Mouse (Mus musculus): ENCODE data around the gene Rif1. TPM values are rescaled to one million over a fixed set of nuclear protein-coding genes. Genes with fewer than 3 reads are reported as not detected.
"Not testable (repeated sequence)": the region's sequence is repeated elsewhere in the genome, so short reads cannot be mapped to it uniquely, and the experiment has no call there.

Rif1 gene
- total RNA-seq, 2 experiments from 2014 or later, result 79.4 to 126 TPM

DNA sequence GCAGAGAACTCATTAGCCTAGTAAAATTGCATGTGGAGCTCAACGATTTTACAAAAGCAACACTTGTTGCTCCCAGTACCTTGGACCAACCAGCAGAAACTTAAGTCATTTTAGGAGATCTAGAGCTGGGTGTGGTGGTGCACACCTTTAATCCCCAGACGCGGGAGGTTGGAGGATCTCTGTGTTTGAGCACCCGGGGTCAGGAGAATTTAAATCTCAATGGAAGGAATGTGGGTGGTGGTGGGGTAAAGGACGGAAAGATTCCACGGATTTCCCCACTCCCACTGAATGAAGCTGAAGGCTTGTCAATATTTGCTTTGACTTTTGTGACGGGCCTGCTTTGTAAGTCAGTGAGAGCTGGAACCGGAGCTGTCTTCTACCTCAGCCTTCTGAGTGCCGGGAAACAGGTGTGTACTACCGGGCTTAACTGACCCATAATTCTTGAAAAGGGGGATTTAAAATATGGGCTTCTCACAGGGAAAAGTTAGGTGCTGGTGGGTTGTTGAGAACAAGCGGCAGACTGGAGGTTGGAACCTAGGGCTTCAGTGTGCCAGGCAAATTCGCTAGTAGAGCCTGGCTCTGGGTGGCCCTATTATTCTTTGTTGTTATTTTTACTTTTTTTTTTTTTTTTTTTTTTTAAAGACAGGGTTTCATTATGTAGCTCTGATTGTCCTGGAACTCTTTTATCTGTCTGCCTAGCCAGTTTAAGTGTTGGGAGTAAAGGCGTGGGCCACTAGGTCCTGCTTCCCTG, 1.2 kb upstream of the Rif1 start:
- no peak for ATAC-seq (replicated peaks; ENCODE audit: poor library complexity)

DNA sequence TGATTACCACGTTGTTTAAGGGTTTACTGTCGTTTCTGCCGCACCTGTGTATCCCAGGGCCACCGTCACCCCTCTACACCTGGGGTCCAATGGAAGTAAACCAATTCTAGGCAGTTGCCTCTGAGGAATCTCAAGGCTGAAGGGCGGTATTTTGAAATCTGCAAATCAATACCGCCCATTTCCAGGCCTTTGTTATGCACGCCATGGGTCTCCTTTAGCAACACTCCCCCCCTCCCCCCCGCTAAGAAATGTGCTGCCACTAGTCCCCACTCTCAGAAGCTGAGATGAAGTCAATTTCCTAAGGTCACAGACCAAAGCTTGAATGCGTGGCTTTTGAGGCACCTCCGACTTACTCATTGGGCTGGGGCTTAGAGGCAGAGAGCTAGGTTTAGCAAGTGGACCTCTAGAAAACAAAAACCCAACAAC, 554 bp upstream of the Rif1 start:
- ATAC-seq (replicated peaks; ENCODE audit: poor library complexity), result 0 out of 2 replicates have a peak, but pooled peaks have one; percentile 5

GRCm38 (mm10) chr2:52073141-52073904, 691 bp downstream of the Rif1 start:
- peak; percentile 33 for ATAC-seq (replicated peaks; ENCODE audit: poor library complexity)

GRCm38 (mm10) chr2:52078666-52079065, 6.0 kb downstream of the Rif1 start:
- ATAC-seq (replicated peaks; ENCODE audit: poor library complexity), result no peak

- ATAC-seq (replicated peaks; ENCODE audit: poor library complexity), result no peak
Measured at GRCm38 (mm10) chr2:52084013-52084412, 11.4 kb downstream of the Rif1 start.

DNA sequence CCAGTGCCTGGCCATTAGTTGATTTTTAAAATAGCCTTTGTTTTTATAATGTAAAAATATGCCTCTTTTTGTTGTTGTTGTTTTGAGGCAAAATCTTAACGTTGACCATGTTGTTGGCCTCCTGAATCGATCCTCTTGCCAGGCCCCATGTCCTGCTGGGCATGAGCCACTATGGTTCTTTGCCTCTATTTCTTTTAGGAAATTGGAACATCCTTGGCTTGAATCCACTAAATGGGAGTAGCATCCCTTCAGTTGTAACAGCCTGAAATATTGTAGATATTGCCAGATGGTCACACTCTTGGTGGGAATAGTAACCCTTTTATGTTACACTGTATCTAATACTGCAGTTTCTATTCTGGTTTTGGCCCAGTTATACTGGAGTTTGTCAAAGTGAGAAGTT, 11.9 kb downstream of the Rif1 start:
- ATAC-seq (replicated peaks; ENCODE audit: poor library complexity), result no peak

DNA sequence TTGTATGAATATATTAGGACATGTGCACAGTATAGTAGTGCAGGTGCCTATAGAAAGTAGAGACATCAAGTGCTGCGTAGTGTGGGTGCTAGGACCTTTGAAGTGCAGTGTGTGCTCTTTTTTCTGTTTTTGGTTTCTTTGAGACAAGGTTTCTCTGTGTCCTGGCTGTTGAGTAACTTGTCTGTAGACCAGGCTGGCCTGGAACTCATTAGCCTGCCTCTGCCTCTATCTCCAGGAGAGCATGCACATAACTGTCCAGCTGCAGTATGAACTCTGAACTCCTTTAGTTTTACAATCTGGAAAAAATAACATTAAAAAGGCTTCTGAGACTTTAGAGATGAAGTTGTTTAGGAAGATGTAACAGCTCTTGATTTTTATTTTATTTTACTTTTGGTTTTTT, 41.5 kb downstream of the Rif1 start:
- no peak for ATAC-seq (replicated peaks; ENCODE audit: poor library complexity)

GRCm38 (mm10) chr2:52131370-52131769, 58.7 kb downstream of the Rif1 start:
- not testable (repeated sequence) for ATAC-seq (replicated peaks; ENCODE audit: poor library complexity)

GRCm38 (mm10) chr2:52133351-52133750, 60.7 kb downstream of the Rif1 start:
- ATAC-seq (replicated peaks; ENCODE audit: poor library complexity), result no peak

DNA sequence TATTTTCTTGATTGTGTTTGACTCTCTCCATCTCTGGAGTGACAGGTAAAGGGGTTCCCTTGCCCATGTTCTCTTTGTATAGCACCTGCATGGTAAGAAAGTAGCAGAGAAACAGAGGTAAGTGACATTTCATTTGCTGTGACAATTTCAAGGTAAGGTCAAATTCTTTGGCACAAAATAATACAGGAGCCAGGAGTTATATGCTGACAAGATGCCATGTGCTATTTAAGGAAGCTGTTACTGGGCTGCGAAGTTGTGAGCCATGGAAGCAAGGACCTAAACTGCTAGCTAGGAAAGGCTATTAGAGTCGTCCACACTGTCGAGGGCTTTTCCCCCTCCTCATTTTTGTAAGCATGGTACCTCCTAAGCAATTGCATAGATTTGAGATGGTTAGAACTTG, 80.4 kb downstream of the Rif1 start:
- no peak for ATAC-seq (replicated peaks; ENCODE audit: poor library complexity)

- ATAC-seq (replicated peaks; ENCODE audit: poor library complexity), result peak; percentile 37; the same call in 1 of the 2 replicates
Measured at GRCm38 (mm10) chr2:52169243-52170005, 96.8 kb downstream of the Rif1 start.

Other genes starting within 250 kb of the Rif1 start
- gene Rbm43, start 137.7 kb upstream of the Rif1 start, total RNA-seq (2015), result 49.5 and 55.0 TPM in 2 replicates
- 27.7 and 30.1 TPM in 2 replicates for gene Rbm43, start 137.7 kb upstream of the Rif1 start, total RNA-seq (2017)
- 27.5 and 42.5 TPM in 2 replicates for gene Nmi, start 99.3 kb upstream of the Rif1 start, total RNA-seq (2015)
- 57.6 and 67.8 TPM in 2 replicates for gene Nmi, start 99.3 kb upstream of the Rif1 start, total RNA-seq (2017)
- gene Tnfaip6, start 34.8 kb upstream of the Rif1 start, total RNA-seq (2015), result 0.66 and 0.81 TPM in 2 replicates
- gene Tnfaip6, start 34.8 kb upstream of the Rif1 start, total RNA-seq (2017), result 1.1 TPM in 1 of 2 replicates, not detected in the other